Mouse (Mus musculus) left cerebral cortex, postnatal 10 days (tissue): ENCODE data around the gene Rab11a. TPM values are rescaled to one million over a fixed set of nuclear protein-coding genes. Genes with fewer than 3 reads are reported as not detected.
A peak's percentile ranks its signal among the peaks of the same experiment; 100 is the strongest.
"Not testable (repeated sequence)": the region's sequence is repeated elsewhere in the genome, so short reads cannot be mapped to it uniquely, and the experiment has no call there.

Experiments
- DNase-seq, 2 experiments: peaks; one replicate each; pipeline ENCODE4 v3.0.0; 2021 to 2022; ENCODE audit warnings: low spot score in 2 of 2, mixed read lengths in 1 of 2; ENCODE audit errors: extremely low spot score in 1 of 2
- intact Hi-C: fragments of 180-260 bp; cut with DNase I; formaldehyde crosslinking; loops from one replicate; pipeline ENCODE4 v1.15.1; 2025
- total RNA-seq, 2 experiments: library from RNA; stranded (reverse); gene quantifications; 2 replicates each; pipeline ENCODE4 v1.2.3; 2021

Gene Rab11a
- total RNA-seq, 2 experiments from 2014 or later = 389 to 433 TPM

- intact Hi-C loops = no loop called here
These were observed 36.9 kb downstream of the Rab11a start for GRCm38 (mm10) chr9:64700451-64701311.

GRCm38 (mm10) chr9:64698586-64698985, 39.0 kb downstream of the Rab11a start:
- no peak for DNase-seq
- intact Hi-C loops = no loop called here

More at GRCm38 (mm10) chr9:64700451-64701311, 36.9 kb downstream of the Rab11a start:
- no peak for DNase-seq

- no peak for DNase-seq
- intact Hi-C loops = no loop called here
These were observed 39.9 kb downstream of the Rab11a start for GRCm38 (mm10) chr9:64697677-64698076.

- no peak for DNase-seq
- intact Hi-C loops = no loop called here
These were observed 40.6 kb downstream of the Rab11a start for GRCm38 (mm10) chr9:64697006-64697405.

- intact Hi-C loops = no loop called here
- DNase-seq = no peak
These were observed 41.2 kb downstream of the Rab11a start for GRCm38 (mm10) chr9:64696404-64696803.

GRCm38 (mm10) chr9:64695266-64695665, 42.3 kb downstream of the Rab11a start:
- no peak for DNase-seq
- intact Hi-C loops = no loop called here

- no peak for DNase-seq
- intact Hi-C loops = loop anchor here (5.0 kb wide), 1 partner anchor 346 kb away; no protein-coding TSS in a partner anchor
These were observed 44.5 kb downstream of the Rab11a start for GRCm38 (mm10) chr9:64693094-64693493.

GRCm38 (mm10) chr9:64691176-64691575, 46.4 kb downstream of the Rab11a start:
- DNase-seq = peak; percentile 23 to 81
- intact Hi-C loops = loop anchor here (5.0 kb wide), 1 partner anchor 344 kb away; no protein-coding TSS in a partner anchor

- intact Hi-C loops = loop anchor here (5.0 kb wide), 1 partner anchor 343 kb away; no protein-coding TSS in a partner anchor
- no peak for DNase-seq
These were observed 46.8 kb downstream of the Rab11a start for GRCm38 (mm10) chr9:64690771-64691170.

- intact Hi-C loops = no loop called here
- no peak for DNase-seq
These were observed 49.6 kb downstream of the Rab11a start for GRCm38 (mm10) chr9:64688015-64688394.

GRCm38 (mm10) chr9:64687122-64688014, 50.2 kb downstream of the Rab11a start:
- DNase-seq = no peak
- intact Hi-C loops = no loop called here

- intact Hi-C loops = not testable (repeated sequence)
These were observed 65.9 kb downstream of the Rab11a start for GRCm38 (mm10) chr9:64671341-64672319.

GRCm38 (mm10) chr9:64668001-64668400, 69.6 kb downstream of the Rab11a start:
- intact Hi-C loops = no loop called here
- no peak for DNase-seq

More at GRCm38 (mm10) chr9:64671341-64672319, 65.9 kb downstream of the Rab11a start:
- DNase-seq = not testable (repeated sequence)

GRCm38 (mm10) chr9:64667513-64667912, 70.0 kb downstream of the Rab11a start:
- intact Hi-C loops = no loop called here
- no peak for DNase-seq

GRCm38 (mm10) chr9:64666549-64666948, 71.0 kb downstream of the Rab11a start:
- intact Hi-C loops = no loop called here
- DNase-seq = no peak
